Mouse (Mus musculus) lung, embryonic 14.5 days (tissue): Measurements from ENCODE around the gene Pik3cb. TPM values are rescaled to one million over a fixed set of nuclear protein-coding genes. Genes with fewer than 3 reads are reported as not detected.
A peak's percentile ranks its signal among the peaks of the same experiment; 100 is the strongest.

Experiments
- ATAC-seq: fragments of 200-750 bp; cut with Nextera tagmentation; 2 replicates; pipeline ENCODE4 v1.8.0; 2017; ENCODE audit warnings: mild to moderate bottlenecking, moderate TSS enrichment, moderate library complexity; ENCODE audit not compliant: insufficient read depth
- DNase-seq: peaks from one replicate; pipeline ENCODE4 v3.0.0-alpha.2; 2015
- H3K27ac ChIP-seq: fragments of 300-500 bp; sonication (generic); 2 replicates; pipeline ENCODE4 v1.5.1; 2014; ENCODE audit warnings: low read depth, mild to moderate bottlenecking, moderate library complexity
- H3K27me3 ChIP-seq: fragments of 300-500 bp; sonication (generic); 2 replicates; pipeline ENCODE4 v1.6.1; 2014; ENCODE audit warnings: low read length, control low read depth; ENCODE audit not compliant: insufficient read depth
- H3K36me3 ChIP-seq: fragments of 300-500 bp; sonication (generic); 2 replicates; pipeline ENCODE4 v1.6.1; 2014; ENCODE audit warnings: control low read depth; ENCODE audit not compliant: insufficient read depth
- H3K4me1 ChIP-seq: fragments of 300-500 bp; sonication (generic); 2 replicates; pipeline ENCODE4 v1.6.1; 2014; ENCODE audit warnings: antibody characterized with exemption, control low read depth; ENCODE audit not compliant: insufficient read depth
- H3K4me2 ChIP-seq: fragments of 300-500 bp; sonication (generic); 2 replicates; pipeline ENCODE4 v1.6.1; 2014; ENCODE audit warnings: mild to moderate bottlenecking
- H3K4me3 ChIP-seq: fragments of 300-500 bp; sonication (generic); 2 replicates; pipeline ENCODE4 v1.5.1; 2014; ENCODE audit warnings: low read depth, low read length
- H3K9ac ChIP-seq: fragments of 300-500 bp; sonication (generic); 2 replicates; pipeline ENCODE4 v1.6.1; 2014
- H3K9me3 ChIP-seq: fragments of 300-500 bp; sonication (generic); 2 replicates; pipeline ENCODE4 v1.6.1; 2016; ENCODE audit warnings: low read depth, low read length, control low read depth
- CTCF ChIP-seq: IDR thresholded peaks from 2 replicates; pipeline ENCODE4 v1.5.1; 2016; ENCODE audit warnings: antibody characterized with exemption, low read depth
- WGBS: fragments of 180-500 bp; shearing (Covaris S2); extraction: QIAGEN DNeasy Blood & Tissue Kit; methylation state at CpG from one replicate; pipeline ENCODE4 v1.1.7; 2014; 5-methylcytosine and 5-hydroxymethylcytosine counted together
- polyA plus RNA-seq: library from polyadenylated mRNA; unstranded; fragments of >200 nt; fragmentation: Nextera tagmentation; extraction: Ambion mirVana; gene quantifications from 2 replicates; pipeline ENCODE4 v1.2.1, GENCODE M21; 2014

Gene Pik3cb
- polyA plus RNA-seq, 1 experiment from 2014 or later = 1.7 TPM

DNA sequence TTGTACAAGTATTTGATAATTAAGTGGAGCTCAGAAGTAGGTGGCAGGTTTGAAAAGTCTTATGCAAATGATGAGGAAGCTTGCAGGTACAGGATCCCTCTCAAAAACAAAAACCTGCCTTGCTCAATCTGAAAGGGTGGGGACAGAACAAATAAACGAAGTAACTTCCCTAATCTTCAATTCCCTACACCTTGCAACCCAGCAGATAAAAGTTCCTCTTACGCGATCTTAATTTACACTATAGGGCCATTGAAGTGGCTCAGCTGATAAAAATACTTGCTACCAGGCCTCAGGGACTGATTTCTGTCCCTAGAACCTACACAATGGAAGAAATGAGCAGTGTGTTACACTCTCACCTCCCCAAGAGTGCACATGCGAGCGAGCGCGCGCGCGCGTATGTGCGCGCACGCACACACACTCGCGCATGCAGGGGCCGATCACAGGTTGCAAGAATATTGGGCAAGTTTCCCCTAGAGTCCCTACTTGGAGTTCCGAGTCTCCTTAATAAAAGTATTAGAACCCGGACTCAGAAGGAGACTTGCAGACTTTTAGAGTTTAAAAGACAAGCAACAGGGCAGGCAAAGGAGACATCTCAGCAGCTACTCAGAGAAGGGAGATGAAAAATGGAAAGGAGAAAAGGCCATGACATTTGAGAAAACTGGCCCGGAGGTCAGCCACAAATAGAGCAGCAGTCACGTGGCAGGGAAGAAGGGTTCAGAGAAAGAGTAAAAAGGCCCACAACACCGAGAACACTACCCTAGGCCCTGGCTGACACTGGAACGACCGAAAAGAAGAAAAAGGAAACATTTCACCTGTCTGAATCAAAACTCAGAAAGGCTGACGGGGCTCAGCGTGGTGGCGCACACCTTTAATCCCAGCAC, 6.7 kb upstream of the Pik3cb start:
- Histone ChIP-seq H3K4me3 (no peak overlapping the region), H3K9ac (no peak overlapping the region), H3K36me3 (no peaks in the 10 kb centered on the region), H3K9me3 (no peaks in the 10 kb centered on the region), H3K4me2 (no peak overlapping the region), H3K27ac (no peak overlapping the region), H3K4me1 (no peaks in the 10 kb centered on the region), H3K27me3 (no peaks in the 10 kb centered on the region)
- 75% methylated on average over 27 of the region's 27 CpGs for WGBS
- no peak for TF ChIP-seq CTCF
- ATAC-seq (no peak), DNase-seq (no peak)

DNA sequence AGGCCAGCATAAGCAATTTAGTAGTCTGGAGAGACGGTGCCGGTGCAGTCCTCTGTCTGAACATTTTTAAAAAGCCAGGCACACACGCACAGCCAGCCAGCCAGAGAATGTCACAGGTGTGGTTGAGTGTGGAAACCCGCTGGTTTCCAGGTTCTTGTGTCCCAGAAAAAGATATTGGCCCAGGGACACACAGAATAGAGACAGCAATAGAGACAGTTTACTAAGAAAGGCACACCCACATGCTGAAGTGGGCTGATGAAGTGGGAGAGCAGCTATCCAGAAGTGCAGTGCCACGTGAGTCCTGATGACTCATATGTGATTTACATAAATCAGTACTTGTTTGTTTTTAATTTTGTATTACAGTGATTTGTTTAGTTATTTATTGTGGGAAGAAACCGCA, 5.3 kb upstream of the Pik3cb start:
- TF ChIP-seq CTCF = no peak
- WGBS = 39% methylated on average over 6 of the region's 6 CpGs
- DNase-seq = no peak

GRCm38 (mm10) chr9:99144416-99144989, 4.1 kb upstream of the Pik3cb start:
- no peaks in the 10 kb centered on the region; the same call in 1 of the 2 replicates for H3K4me1 ChIP-seq
- DNase-seq (no peak), ATAC-seq (no peak)
- H3K4me2 ChIP-seq = no peak overlapping the region
- H3K4me3 ChIP-seq = no peak overlapping the region
- no peak overlapping the region for H3K9ac ChIP-seq
- no peaks in the 10 kb centered on the region for H3K9me3 ChIP-seq
- 0 out of 2 replicates have a peak, but pooled peaks cover 6% of the 10 kb centered on the region for H3K27me3 ChIP-seq
- H3K27ac ChIP-seq = no peak overlapping the region
- WGBS = 25% methylated on average over 7 of the region's 7 CpGs
- H3K36me3 ChIP-seq = no peaks in the 10 kb centered on the region
- no peak for TF ChIP-seq CTCF

More for the DNA sequence above, 5.3 kb upstream of the Pik3cb start:
- Histone ChIP-seq H3K4me2 (no peak overlapping the region), H3K9me3 (no peaks in the 10 kb centered on the region), H3K4me1 (no peaks in the 10 kb centered on the region; the same call in 1 of the 2 replicates), H3K9ac (no peak overlapping the region), H3K27ac (no peak overlapping the region), H3K4me3 (no peak overlapping the region), H3K27me3 (0 out of 2 replicates have a peak, but pooled peaks cover 6% of the 10 kb centered on the region), H3K36me3 (no peaks in the 10 kb centered on the region)
- ATAC-seq = no peak

- Histone ChIP-seq H3K4me2 (no peak overlapping the region), H3K36me3 (no peaks in the 10 kb centered on the region), H3K27me3 (0 out of 2 replicates have a peak, but pooled peaks cover 6% of the 10 kb centered on the region), H3K9ac (no peak overlapping the region), H3K9me3 (no peaks in the 10 kb centered on the region), H3K4me3 (no peak overlapping the region), H3K27ac (no peak overlapping the region), H3K4me1 (no peaks in the 10 kb centered on the region; the same call in 1 of the 2 replicates)
- no peak for DNase-seq
- TF ChIP-seq CTCF = no peak
- 61% methylated on average over 8 of the region's 8 CpGs for WGBS
- no peak for ATAC-seq
Measured at GRCm38 (mm10) chr9:99141618-99142017, 1.2 kb upstream of the Pik3cb start.

GRCm38 (mm10) chr9:99141171-99141570, 750 bp upstream of the Pik3cb start:
- ATAC-seq = no peak
- 0 out of 2 replicates have a peak, but pooled peaks cover 6% of the 10 kb centered on the region for H3K27me3 ChIP-seq
- no peaks in the 10 kb centered on the region for H3K9me3 ChIP-seq
- 43% methylated on average over 3 of the region's 3 CpGs for WGBS
- no peaks in the 10 kb centered on the region; the same call in 1 of the 2 replicates for H3K4me1 ChIP-seq
- peak overlapping the region; percentile 76; the same call in 1 of the 2 replicates for H3K4me3 ChIP-seq
- no peak for TF ChIP-seq CTCF
- no peak for DNase-seq
- no peaks in the 10 kb centered on the region for H3K36me3 ChIP-seq
- H3K27ac ChIP-seq = no peak overlapping the region
- no peak overlapping the region for H3K9ac ChIP-seq
- peak overlapping the region; percentile 82 for H3K4me2 ChIP-seq

DNA sequence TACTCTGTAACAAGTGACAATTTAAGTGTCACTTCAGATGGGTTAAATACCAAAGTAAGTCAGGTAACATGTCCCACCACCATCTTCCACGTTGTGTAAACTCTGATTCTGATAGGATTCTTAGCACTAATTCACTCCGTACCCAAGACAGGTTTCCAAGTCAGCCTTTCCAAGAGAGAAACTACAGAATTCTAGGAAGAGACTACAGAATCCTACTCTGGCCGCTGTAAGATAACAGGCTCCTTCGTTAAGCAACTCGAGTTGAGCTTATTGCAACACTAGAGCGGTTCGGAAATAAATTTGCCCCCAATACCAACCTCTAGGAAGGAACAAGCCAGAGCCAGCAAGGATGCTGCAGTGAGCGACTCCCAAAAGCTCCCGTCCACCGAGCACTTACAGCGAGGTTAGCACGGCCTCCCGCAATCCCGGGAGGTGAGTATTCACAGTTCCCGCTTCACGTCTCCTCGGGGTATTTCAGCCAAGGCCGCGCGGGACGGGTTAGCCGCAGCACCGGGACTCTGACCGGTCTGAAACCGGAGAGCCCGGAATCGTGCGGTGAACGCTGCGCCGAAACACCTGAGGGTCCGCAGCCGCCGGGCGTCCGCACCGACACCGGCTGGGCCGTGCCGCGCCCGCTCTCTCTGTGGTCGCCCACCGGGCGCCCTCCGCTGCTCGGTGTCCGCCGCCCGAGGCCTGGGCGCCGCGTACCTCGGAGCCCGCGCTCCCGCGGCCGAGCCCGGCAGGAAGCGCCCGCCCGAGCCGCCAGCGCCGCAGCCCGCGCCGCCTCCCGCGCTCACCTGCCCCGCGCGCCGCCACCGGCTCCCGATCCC, 1.0 kb downstream of the Pik3cb start:
- peak overlapping the region; percentile 76 for H3K4me3 ChIP-seq
- H3K27me3 ChIP-seq = 0 out of 2 replicates have a peak, but pooled peaks cover 6% of the 10 kb centered on the region
- ATAC-seq = peak; percentile 76
- under 1% methylated on average over 70 of the region's 77 CpGs for WGBS
- peak overlapping the region; percentile 82 for H3K4me2 ChIP-seq
- DNase-seq = peak; percentile 41
- peak overlapping the region; percentile 63; the same call in 1 of the 2 replicates for H3K27ac ChIP-seq
- peak overlapping the region; percentile 62 for H3K9ac ChIP-seq
- no peaks in the 10 kb centered on the region; the same call in 1 of the 2 replicates for H3K4me1 ChIP-seq
- no peak for TF ChIP-seq CTCF
- no peaks in the 10 kb centered on the region for H3K36me3 ChIP-seq
- no peaks in the 10 kb centered on the region for H3K9me3 ChIP-seq
